Mouse (Mus musculus) stomach, postnatal 0 days (tissue): Measurements from ENCODE around the gene Gpr55. TPM values are rescaled to one million over a fixed set of nuclear protein-coding genes. Genes with fewer than 3 reads are reported as not detected.
"Not testable (repeated sequence)": the region's sequence is repeated elsewhere in the genome, so short reads cannot be mapped to it uniquely, and the experiment has no call there.

Experiments
- ATAC-seq: fragments of 200-750 bp; cut with Nextera tagmentation; 2 replicates; pipeline ENCODE4 v1.8.0; 2017; ENCODE audit not compliant: low FRiP score, low TSS enrichment
- DNase-seq: peaks from one replicate; pipeline ENCODE4 v3.0.0-alpha.2; 2016; ENCODE audit warnings: low spot score
- H3K27ac ChIP-seq: fragments of 300-500 bp; sonication (generic); replicated peaks from 2 replicates; pipeline ENCODE4 v1.5.1; 2014; ENCODE audit warnings: mild to moderate bottlenecking, control low read depth
- H3K27me3 ChIP-seq: fragments of 300-500 bp; sonication (generic); 2 replicates; pipeline ENCODE4 v1.6.1; 2014; ENCODE audit warnings: low read length; ENCODE audit not compliant: control insufficient read depth, insufficient read depth
- H3K36me3 ChIP-seq: fragments of 300-500 bp; sonication (generic); 2 replicates; pipeline ENCODE4 v1.6.1; 2014; ENCODE audit warnings: low read length, mixed read lengths; ENCODE audit not compliant: control insufficient read depth, insufficient read depth
- H3K4me1 ChIP-seq: fragments of 300-500 bp; sonication (generic); replicated peaks from 2 replicates; pipeline ENCODE4 v1.6.1; 2014; ENCODE audit warnings: antibody characterized with exemption; ENCODE audit not compliant: control insufficient read depth, insufficient read depth
- H3K4me2 ChIP-seq: fragments of 300-500 bp; sonication (generic); replicated peaks from 2 replicates; pipeline ENCODE4 v1.6.1; 2014; ENCODE audit warnings: low read depth, mild to moderate bottlenecking, control low read depth, moderate library complexity
- H3K4me3 ChIP-seq: fragments of 300-500 bp; sonication (generic); 2 replicates; pipeline ENCODE4 v1.5.1; 2014; ENCODE audit warnings: low read depth, low read length, control low read depth
- H3K9ac ChIP-seq: fragments of 300-500 bp; sonication (generic); 2 replicates; pipeline ENCODE4 v1.6.1; 2014; ENCODE audit warnings: mild to moderate bottlenecking, low read length, control low read depth, mixed read lengths
- H3K9me3 ChIP-seq: fragments of 300-500 bp; sonication (generic); 2 replicates; pipeline ENCODE4 v1.6.1; 2016; ENCODE audit warnings: low read length; ENCODE audit not compliant: control insufficient read depth
- CTCF ChIP-seq: IDR thresholded peaks from 2 replicates; pipeline ENCODE4 v1.5.1; 2016; ENCODE audit warnings: antibody characterized with exemption, low read depth, mild to moderate bottlenecking, moderate library complexity
- EP300 ChIP-seq: optimal IDR thresholded peaks from 2 replicates; pipeline ENCODE3; 2016; ENCODE audit warnings: antibody characterized with exemption
- WGBS: fragments of 180-500 bp; shearing (Covaris S2); extraction: QIAGEN DNeasy Blood & Tissue Kit; methylation state at CpG from one replicate; pipeline ENCODE4 v1.1.7; 2014; 5-methylcytosine and 5-hydroxymethylcytosine counted together
- polyA plus RNA-seq: library from polyadenylated mRNA; unstranded; fragments of >200 nt; fragmentation: Nextera tagmentation; extraction: Ambion mirVana; gene quantifications from 2 replicates; pipeline ENCODE4 v1.2.1, GENCODE M21; 2015

Gpr55 gene
- polyA plus RNA-seq, 1 experiment from 2014 or later, result 0.16 TPM

GRCm38 (mm10) chr1:85997221-85997620 is 36.4 kb upstream of the Gpr55 start:
- Histone ChIP-seq H3K27me3 (no peaks in the 10 kb centered on the region), H3K27ac (no peak overlapping the region), H3K4me3 (no peak overlapping the region), H3K9me3 (no peaks in the 10 kb centered on the region), H3K4me2 (no peak overlapping the region), H3K36me3 (no peaks in the 10 kb centered on the region), H3K9ac (no peak overlapping the region), H3K4me1 (no peaks in the 10 kb centered on the region)
- TF ChIP-seq EP300 (no peak), CTCF (no peak)
- no peak for ATAC-seq
- no peak for DNase-seq
- 100% methylated on average over 1 of the region's 1 CpGs for WGBS

- no peak for ATAC-seq
These were observed 32.7 kb upstream of the Gpr55 start for GRCm38 (mm10) chr1:85993541-85993940.

GRCm38 (mm10) chr1:85992175-85992574 is 31.4 kb upstream of the Gpr55 start:
- DNase-seq (no peak), ATAC-seq (no peak)
- Histone ChIP-seq H3K9me3 (no peaks in the 10 kb centered on the region), H3K36me3 (no peaks in the 10 kb centered on the region), H3K4me1 (no peaks in the 10 kb centered on the region), H3K4me2 (no peak overlapping the region), H3K4me3 (no peak overlapping the region), H3K9ac (no peak overlapping the region), H3K27ac (no peak overlapping the region), H3K27me3 (no peaks in the 10 kb centered on the region)
- TF ChIP-seq CTCF (no peak), EP300 (no peak)
- 68% methylated on average over 9 of the region's 9 CpGs for WGBS

More at GRCm38 (mm10) chr1:85993541-85993940, 32.7 kb upstream of the Gpr55 start:
- no peaks in the 10 kb centered on the region for H3K27me3 ChIP-seq
- no peak overlapping the region for H3K9ac ChIP-seq
- no peak overlapping the region for H3K4me3 ChIP-seq
- no peak for DNase-seq
- H3K9me3 ChIP-seq, result no peaks in the 10 kb centered on the region
- no peaks in the 10 kb centered on the region for H3K36me3 ChIP-seq
- no peak overlapping the region for H3K27ac ChIP-seq
- H3K4me2 ChIP-seq, result no peak overlapping the region
- TF ChIP-seq CTCF (no peak), EP300 (no peak)
- H3K4me1 ChIP-seq, result no peaks in the 10 kb centered on the region
- WGBS, result 68% methylated on average over 4 of the region's 4 CpGs

GRCm38 (mm10) chr1:85988882-85989281 is 28.1 kb upstream of the Gpr55 start:
- not testable (repeated sequence) for ATAC-seq, H3K4me3 ChIP-seq, H3K9ac ChIP-seq, H3K27ac ChIP-seq, H3K4me1 ChIP-seq, H3K4me2 ChIP-seq, H3K27me3 ChIP-seq, H3K36me3 ChIP-seq, DNase-seq, H3K9me3 ChIP-seq
- 84% methylated on average over 4 of the region's 4 CpGs for WGBS

GRCm38 (mm10) chr1:85988351-85988750 is 27.5 kb upstream of the Gpr55 start:
- Histone ChIP-seq H3K36me3 (no peaks in the 10 kb centered on the region), H3K27me3 (no peaks in the 10 kb centered on the region), H3K4me1 (no peaks in the 10 kb centered on the region), H3K27ac (no peak overlapping the region), H3K9ac (no peak overlapping the region), H3K9me3 (no peaks in the 10 kb centered on the region), H3K4me2 (no peak overlapping the region), H3K4me3 (no peak overlapping the region)
- WGBS, result 62% methylated on average over 4 of the region's 4 CpGs
- no peak for ATAC-seq
- TF ChIP-seq CTCF, result no peak
- no peak for TF ChIP-seq EP300
- no peak for DNase-seq

GRCm38 (mm10) chr1:85985784-85986183 is 25.0 kb upstream of the Gpr55 start:
- H3K4me3 ChIP-seq, result no peak overlapping the region
- H3K27me3 ChIP-seq, result no peaks in the 10 kb centered on the region
- no peaks in the 10 kb centered on the region for H3K4me1 ChIP-seq
- WGBS, result 81% methylated on average over 3 of the region's 3 CpGs
- TF ChIP-seq CTCF (no peak), EP300 (no peak)
- no peak for DNase-seq
- no peak overlapping the region for H3K27ac ChIP-seq
- H3K9me3 ChIP-seq, result no peaks in the 10 kb centered on the region
- no peak overlapping the region for H3K9ac ChIP-seq
- no peaks in the 10 kb centered on the region for H3K36me3 ChIP-seq
- no peak overlapping the region for H3K4me2 ChIP-seq
- ATAC-seq, result no peak
